Mouse (Mus musculus): ENCODE measurements at regions not wholly inside any gene's neighbourhood (a gene's known extent, or its start where the extent isn't known, plus 50 kb on each side); places are given as distances from the start of the nearest gene placed in this dataset.

GRCm38 (mm10) chr15:25555852-25556251 is 66.5 kb upstream of the Myo10 start:
- no peaks in the 10 kb centered on the region for H3K9me3 ChIP-seq (ENCODE audit: low read length)
- H3K4me3 ChIP-seq (ENCODE audit: low read length): no peak overlapping the region
- H3K36me3 ChIP-seq (ENCODE audit: insufficient read depth, low read length): no peaks in the 10 kb centered on the region
- WGBS: 33% methylated on average over 2 of the region's 2 CpGs
- H3K4me2 ChIP-seq (replicated peaks; ENCODE audit: low read depth, low read length): no peak overlapping the region
- H3K27me3 ChIP-seq (ENCODE audit: insufficient read depth, low read length): no peaks in the 10 kb centered on the region
- no peak overlapping the region for H3K27ac ChIP-seq (ENCODE audit: low read length)
- H3K9ac ChIP-seq (replicated peaks; ENCODE audit: low read length): no peak overlapping the region
- peak; percentile 71; the same call in 1 of the 2 replicates for ATAC-seq (ENCODE audit: low FRiP score, low TSS enrichment)
- H3K4me1 ChIP-seq (ENCODE audit: insufficient read depth, low read length): peaks cover 2% of the 10 kb centered on the region; the same call in 1 of the 2 replicates

GRCm38 (mm10) chr15:25557566-25557965 is 64.8 kb upstream of the Myo10 start:
- Histone ChIP-seq H3K27me3 (ENCODE audit: insufficient read depth, low read length) (no peaks in the 10 kb centered on the region), H3K9ac (replicated peaks; ENCODE audit: low read length) (no peak overlapping the region), H3K4me2 (replicated peaks; ENCODE audit: low read depth, low read length) (no peak overlapping the region), H3K27ac (ENCODE audit: low read length) (no peak overlapping the region), H3K4me1 (ENCODE audit: insufficient read depth, low read length) (peaks cover 2% of the 10 kb centered on the region; the same call in 1 of the 2 replicates), H3K4me3 (ENCODE audit: low read length) (no peak overlapping the region), H3K9me3 (ENCODE audit: low read length) (no peaks in the 10 kb centered on the region), H3K36me3 (ENCODE audit: insufficient read depth, low read length) (no peaks in the 10 kb centered on the region)
- WGBS: 81% methylated on average over 8 of the region's 8 CpGs
- no peak for ATAC-seq (ENCODE audit: low FRiP score, low TSS enrichment)

- peaks cover 2% of the 10 kb centered on the region; the same call in 1 of the 2 replicates for H3K4me1 ChIP-seq (ENCODE audit: insufficient read depth, low read length)
- no peak for ATAC-seq (ENCODE audit: low FRiP score, low TSS enrichment)
- H3K9ac ChIP-seq (replicated peaks; ENCODE audit: low read length): no peak overlapping the region
- H3K36me3 ChIP-seq (ENCODE audit: insufficient read depth, low read length): no peaks in the 10 kb centered on the region
- H3K9me3 ChIP-seq (ENCODE audit: low read length): no peaks in the 10 kb centered on the region
- no peak overlapping the region for H3K4me2 ChIP-seq (replicated peaks; ENCODE audit: low read depth, low read length)
- no peaks in the 10 kb centered on the region for H3K27me3 ChIP-seq (ENCODE audit: insufficient read depth, low read length)
- WGBS: 78% methylated on average over 7 of the region's 7 CpGs
- no peak overlapping the region for H3K27ac ChIP-seq (ENCODE audit: low read length)
- no peak overlapping the region for H3K4me3 ChIP-seq (ENCODE audit: low read length)
Measured at GRCm38 (mm10) chr15:25558240-25558639, 64.1 kb upstream of the Myo10 start.

DNA sequence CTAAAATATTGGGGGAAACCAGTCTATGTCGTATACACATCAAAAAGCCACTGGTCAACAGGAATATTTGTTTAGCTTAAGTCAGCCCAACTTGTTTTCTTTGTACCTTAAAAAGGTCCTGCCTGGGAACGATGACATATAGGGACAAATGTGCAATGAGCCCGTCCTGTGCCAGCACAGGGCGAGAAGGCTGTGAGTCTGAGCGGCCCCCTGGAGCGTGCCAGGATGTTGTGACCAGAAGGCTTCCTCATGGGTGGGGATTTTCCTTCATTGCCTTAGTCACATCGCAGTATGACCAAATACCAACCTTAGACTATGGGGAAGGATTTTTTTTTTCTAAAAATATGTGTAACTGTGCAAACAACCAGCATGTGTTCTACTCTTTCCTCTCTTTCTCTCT is 58.7 kb upstream of the Myo10 start:
- ATAC-seq (ENCODE audit: low FRiP score, low TSS enrichment): no peak
- 54% methylated on average over 7 of the region's 7 CpGs for WGBS
- H3K36me3 ChIP-seq (ENCODE audit: insufficient read depth, low read length): no peaks in the 10 kb centered on the region

GRCm38 (mm10) chr15:25572495-25572894 is 49.8 kb upstream of the Myo10 start:
- no peak overlapping the region for H3K9ac ChIP-seq (replicated peaks; ENCODE audit: low read length)
- ATAC-seq (ENCODE audit: low FRiP score, low TSS enrichment): no peak
- WGBS: 63% methylated on average over 6 of the region's 6 CpGs
- H3K9me3 ChIP-seq (ENCODE audit: low read length): no peaks in the 10 kb centered on the region
- H3K4me1 ChIP-seq (ENCODE audit: insufficient read depth, low read length): no peaks in the 10 kb centered on the region
- no peak overlapping the region for H3K27ac ChIP-seq (ENCODE audit: low read length)
- no peaks in the 10 kb centered on the region for H3K27me3 ChIP-seq (ENCODE audit: insufficient read depth, low read length)
- no peak overlapping the region for H3K4me3 ChIP-seq (ENCODE audit: low read length)
- H3K36me3 ChIP-seq (ENCODE audit: insufficient read depth, low read length): no peaks in the 10 kb centered on the region
- no peak overlapping the region for H3K4me2 ChIP-seq (replicated peaks; ENCODE audit: low read depth, low read length)

More for the DNA sequence above, 58.7 kb upstream of the Myo10 start:
- H3K9me3 ChIP-seq (ENCODE audit: low read length): no peaks in the 10 kb centered on the region
- no peaks in the 10 kb centered on the region for H3K4me1 ChIP-seq (ENCODE audit: insufficient read depth, low read length)
- H3K4me3 ChIP-seq (ENCODE audit: low read length): no peak overlapping the region
- H3K4me2 ChIP-seq (replicated peaks; ENCODE audit: low read depth, low read length): no peak overlapping the region
- H3K9ac ChIP-seq (replicated peaks; ENCODE audit: low read length): no peak overlapping the region
- H3K27me3 ChIP-seq (ENCODE audit: insufficient read depth, low read length): no peaks in the 10 kb centered on the region
- no peak overlapping the region for H3K27ac ChIP-seq (ENCODE audit: low read length)
